Mouse (Mus musculus) E14TG2a.4 (cell line): ENCODE measurements around the gene Tnfrsf18.

ENCODE experiments used
- CTCF ChIP-seq: conservative IDR thresholded peaks from 2 replicates; pipeline ENCODE4 v1.5.1; 2014; ENCODE audit warnings: low read length
- NANOG ChIP-seq: IDR thresholded peaks from 2 replicates; pipeline ENCODE4 v1.6.1; 2014; ENCODE audit warnings: borderline replicate concordance, low read length, mixed read lengths
- POU5F1 ChIP-seq: IDR thresholded peaks from 2 replicates; pipeline ENCODE4 v1.6.1; 2014; ENCODE audit warnings: low read length, borderline replicate concordance

- TF ChIP-seq CTCF (no peak), POU5F1 (no peak), NANOG (no peak)
Measured at GRCm38 (mm10) chr4:156032856-156033255, 6.9 kb downstream of the Tnfrsf18 start.
